19 mouse cellular contexts compared by ENCODE assay signal in the genomic region with DNA sequence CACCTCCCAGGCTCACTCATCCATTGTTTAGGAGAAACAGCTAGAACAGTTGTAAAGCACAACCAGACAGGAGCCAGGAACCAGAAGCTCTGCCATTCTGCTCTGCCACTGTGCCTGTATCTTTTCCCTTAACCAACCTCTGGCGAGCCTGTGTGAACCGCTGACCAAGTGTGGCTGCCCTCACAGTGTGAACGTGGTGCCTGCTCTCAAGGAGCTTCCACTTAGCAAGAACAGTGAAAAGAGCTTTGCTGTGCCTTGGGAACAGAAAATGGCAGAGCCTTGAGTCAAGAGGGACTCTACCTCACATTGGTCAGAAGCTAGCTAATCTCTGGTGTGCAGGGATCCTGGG.
DNase-seq lines count a peak whose midpoint lies in the region; ATAC-seq and TF ChIP-seq lines count a peak whose summit lies in the region.
"Had no signal": no experiment of that assay in that cellular context is flagged by ENCODE, and none has a peak within 500 bp of the region (broad histone marks: within the 10 kb centered on the region; RNA-seq: fewer than 3 reads in every experiment).

No protein-coding gene starts in this region.

- H3K9ac ChIP-seq in forebrain, embryonic 12.5 days, result no peak overlapping the region
- H3K9ac ChIP-seq in forebrain, embryonic 16.5 days (replicated peaks; ENCODE audit: low read depth, low read length), result no peak overlapping the region
- H3K9ac ChIP-seq in embryonic facial prominence, embryonic 13.5 days, result 0 out of 2 replicates have a peak overlapping the region, but pooled peaks have one; percentile 28
- H3K9ac ChIP-seq in limb, embryonic 14.5 days (ENCODE audit: low read depth, low read length, severe bottlenecking), result no peak overlapping the region

- H3K9me3 ChIP-seq in forebrain, embryonic 12.5 days, result no peaks in the 10 kb centered on the region
- no peaks in the 10 kb centered on the region for H3K9me3 ChIP-seq in forebrain, embryonic 16.5 days (ENCODE audit: control insufficient read depth, low read length)
- no peaks in the 10 kb centered on the region; the same call in 1 of the 2 replicates for H3K9me3 ChIP-seq in embryonic facial prominence, embryonic 13.5 days
- H3K9me3 ChIP-seq in limb, embryonic 14.5 days (ENCODE audit: control insufficient read depth, low read length), result no peaks in the 10 kb centered on the region

- no peak for TF ChIP-seq POLR2A in limb, embryonic 14.5 days (IDR thresholded peaks at IDR 0.05; ENCODE audit: borderline replicate concordance, extremely low read depth, insufficient read depth, insufficient read length)

- 72% methylated on average over 3 of the region's 3 CpGs for WGBS in forebrain, embryonic 12.5 days
- 80% methylated on average over 3 of the region's 3 CpGs for whole genome bisulfite sequencing in forebrain, embryonic 16.5 days
- 70% methylated on average over 3 of the region's 3 CpGs for WGBS in embryonic facial prominence, embryonic 13.5 days
- WGBS in limb, embryonic 14.5 days, result 63% methylated on average over 3 of the region's 3 CpGs

- peak; percentile 28 for DNase-seq in layer of hippocampus, adult 9-11 months
- no peak for DNase-seq in layer of hippocampus, postnatal 36 days
- no peak for DNase-seq in limb, embryonic 14.5 days (ENCODE audit: low spot score)
- DNase-seq: adrenal gland, adult 8-10 months; gastrocnemius, postnatal 10 days; heart, adult 2 months; kidney, adult 8-10 months; kidney, postnatal 4 days; lung, adult 18-20 months; right cerebral cortex, postnatal 4 days; thymus, postnatal 36 days had no signal

- ATAC-seq in forebrain, embryonic 12.5 days (ENCODE audit: low FRiP score), result no peak
- ATAC-seq in forebrain, embryonic 16.5 days, result no peak
- no peak for ATAC-seq in embryonic facial prominence, embryonic 13.5 days (ENCODE audit: insufficient number of reproducible peaks, insufficient read depth, low FRiP score, low TSS enrichment, low read depth)
- no peak for ATAC-seq in limb, embryonic 14.5 days (ENCODE audit: low FRiP score, low read depth)
- no peak for ATAC-seq in activated CD4-positive, CD25-positive, alpha-beta regulatory T cell, adult 4 months
- ATAC-seq: inflammation-experienced regulatory T-cells, adult 6 months had no signal

- H3K36me3 ChIP-seq in forebrain, embryonic 12.5 days (replicated peaks), result no peaks in the 10 kb centered on the region
- no peaks in the 10 kb centered on the region for H3K36me3 ChIP-seq in forebrain, embryonic 16.5 days (ENCODE audit: control insufficient read depth, insufficient read depth)
- H3K36me3 ChIP-seq in embryonic facial prominence, embryonic 13.5 days, result no peaks in the 10 kb centered on the region
- H3K36me3 ChIP-seq in limb, embryonic 14.5 days (ENCODE audit: control insufficient read depth, insufficient read depth, low read length), result no peaks in the 10 kb centered on the region

- 0 out of 2 replicates have a peak overlapping the region, but pooled peaks have one; percentile 19 for H3K27ac ChIP-seq in forebrain, embryonic 12.5 days
- H3K27ac ChIP-seq in forebrain, embryonic 16.5 days (ENCODE audit: low read length), result no peak overlapping the region
- peak overlapping the region; percentile 91 for H3K27ac ChIP-seq in embryonic facial prominence, embryonic 13.5 days
- H3K27ac ChIP-seq in limb, embryonic 14.5 days (replicated peaks; ENCODE audit: low read depth, low read length), result peak overlapping the region; percentile 81
- H3K27ac ChIP-seq: heart, adult 2 months had no signal

- peaks cover 20% of the 10 kb centered on the region for H3K4me1 ChIP-seq in forebrain, embryonic 12.5 days
- 0 out of 2 replicates have a peak, but pooled peaks cover 4% of the 10 kb centered on the region for H3K4me1 ChIP-seq in forebrain, embryonic 16.5 days (replicated peaks; ENCODE audit: control insufficient read depth, insufficient read depth, low read length)
- peaks cover 46% of the 10 kb centered on the region for H3K4me1 ChIP-seq in embryonic facial prominence, embryonic 13.5 days
- H3K4me1 ChIP-seq in limb, embryonic 14.5 days (ENCODE audit: control insufficient read depth, insufficient read depth, low read length), result peaks cover 29% of the 10 kb centered on the region

- H3K4me2 ChIP-seq in forebrain, embryonic 12.5 days, result no peak overlapping the region
- H3K4me2 ChIP-seq in forebrain, embryonic 16.5 days (ENCODE audit: low read length), result no peak overlapping the region
- H3K4me2 ChIP-seq in embryonic facial prominence, embryonic 13.5 days, result peak overlapping the region; percentile 31
- H3K4me2 ChIP-seq in limb, embryonic 14.5 days (replicated peaks; ENCODE audit: low read depth, low read length, severe bottlenecking), result peak overlapping the region; percentile 6

- H3K27me3 ChIP-seq in forebrain, embryonic 12.5 days, result 0 out of 2 replicates have a peak, but pooled peaks cover 5% of the 10 kb centered on the region
- H3K27me3 ChIP-seq in forebrain, embryonic 16.5 days (replicated peaks; ENCODE audit: control insufficient read depth, insufficient read depth, low read length), result no peaks in the 10 kb centered on the region
- no peaks in the 10 kb centered on the region for H3K27me3 ChIP-seq in embryonic facial prominence, embryonic 13.5 days
- no peaks in the 10 kb centered on the region for H3K27me3 ChIP-seq in limb, embryonic 14.5 days (ENCODE audit: control insufficient read depth, insufficient read depth, low read length)
- H3K27me3 ChIP-seq: CH12.LX had no signal

- H3K4me3 ChIP-seq in forebrain, embryonic 12.5 days (replicated peaks), result no peak overlapping the region
- H3K4me3 ChIP-seq in forebrain, embryonic 16.5 days (replicated peaks; ENCODE audit: low read length), result no peak overlapping the region
- H3K4me3 ChIP-seq in embryonic facial prominence, embryonic 13.5 days, result no peak overlapping the region
- no peak overlapping the region for H3K4me3 ChIP-seq in limb, embryonic 14.5 days (replicated peaks; ENCODE audit: low read length)
- H3K4me3 ChIP-seq: erythroblast, embryonic 14.5 days; heart, adult 2 months; myocyte had no signal

Comparison
In these comparisons a context has a peak if more than half of its experiments do, and no peak if none do; other contexts are left out.
1. H3K4me2 ChIP-seq: peak in embryonic facial prominence, embryonic 13.5 days (single experiment) and limb, embryonic 14.5 days (single experiment); none in forebrain, embryonic 12.5 days (single experiment) and forebrain, embryonic 16.5 days (single experiment).